Mouse (Mus musculus): ENCODE data around the gene Trabd2b. TPM values are rescaled to one million over a fixed set of nuclear protein-coding genes. Genes with fewer than 3 reads are reported as not detected.
A peak's percentile ranks its signal among the peaks of the same experiment; 100 is the strongest.

The Trabd2b gene
- polyA plus RNA-seq, 1 experiment from 2014 or later: 0.93 TPM

GRCm38 (mm10) chr4:114558487-114558886, 152.0 kb downstream of the Trabd2b start:
- Histone ChIP-seq H3K4me2 (no peak overlapping the region), H3K27ac (replicated peaks) (no peak overlapping the region), H3K4me1 (replicated peaks) (no peaks in the 10 kb centered on the region), H3K36me3 (no peaks in the 10 kb centered on the region), H3K9me3 (no peaks in the 10 kb centered on the region), H3K4me3 (no peak overlapping the region), H3K9ac (no peak overlapping the region), H3K27me3 (no peaks in the 10 kb centered on the region)
- no peak for ATAC-seq (ENCODE audit: low FRiP score, low read depth)
- 61% methylated on average over 3 of the region's 3 CpGs for WGBS

- no peak overlapping the region for H3K4me2 ChIP-seq
- no peaks in the 10 kb centered on the region for H3K36me3 ChIP-seq
- no peak overlapping the region for H3K9ac ChIP-seq
- no peak overlapping the region for H3K4me3 ChIP-seq
- 88% methylated on average over 17 of the region's 17 CpGs for WGBS
- 0 out of 2 replicates have a peak, but pooled peaks cover 3% of the 10 kb centered on the region for H3K4me1 ChIP-seq (replicated peaks)
- no peak for ATAC-seq (ENCODE audit: low FRiP score, low read depth)
- no peaks in the 10 kb centered on the region for H3K27me3 ChIP-seq
- H3K27ac ChIP-seq (replicated peaks): no peak overlapping the region
- no peaks in the 10 kb centered on the region for H3K9me3 ChIP-seq
Observed at GRCm38 (mm10) chr4:114560638-114561216, 154.2 kb downstream of the Trabd2b start.

- Histone ChIP-seq H3K4me3 (no peak overlapping the region), H3K9me3 (no peaks in the 10 kb centered on the region), H3K36me3 (no peaks in the 10 kb centered on the region), H3K4me2 (no peak overlapping the region), H3K27me3 (no peaks in the 10 kb centered on the region), H3K9ac (no peak overlapping the region), H3K4me1 (replicated peaks) (0 out of 2 replicates have a peak, but pooled peaks cover 3% of the 10 kb centered on the region), H3K27ac (replicated peaks) (no peak overlapping the region)
- WGBS: 68% methylated on average over 5 of the region's 5 CpGs
- ATAC-seq (ENCODE audit: low FRiP score, low read depth): no peak
Observed at GRCm38 (mm10) chr4:114564131-114564695, 157.7 kb downstream of the Trabd2b start.

GRCm38 (mm10) chr4:114567594-114567993, 161.1 kb downstream of the Trabd2b start:
- Histone ChIP-seq H3K27me3 (no peaks in the 10 kb centered on the region), H3K4me1 (replicated peaks) (0 out of 2 replicates have a peak, but pooled peaks cover 3% of the 10 kb centered on the region), H3K4me3 (no peak overlapping the region), H3K36me3 (no peaks in the 10 kb centered on the region), H3K9ac (no peak overlapping the region), H3K9me3 (no peaks in the 10 kb centered on the region), H3K27ac (replicated peaks) (no peak overlapping the region), H3K4me2 (no peak overlapping the region)
- ATAC-seq (ENCODE audit: low FRiP score, low read depth): no peak
- whole genome bisulfite sequencing: 82% methylated on average over 6 of the region's 6 CpGs

DNA sequence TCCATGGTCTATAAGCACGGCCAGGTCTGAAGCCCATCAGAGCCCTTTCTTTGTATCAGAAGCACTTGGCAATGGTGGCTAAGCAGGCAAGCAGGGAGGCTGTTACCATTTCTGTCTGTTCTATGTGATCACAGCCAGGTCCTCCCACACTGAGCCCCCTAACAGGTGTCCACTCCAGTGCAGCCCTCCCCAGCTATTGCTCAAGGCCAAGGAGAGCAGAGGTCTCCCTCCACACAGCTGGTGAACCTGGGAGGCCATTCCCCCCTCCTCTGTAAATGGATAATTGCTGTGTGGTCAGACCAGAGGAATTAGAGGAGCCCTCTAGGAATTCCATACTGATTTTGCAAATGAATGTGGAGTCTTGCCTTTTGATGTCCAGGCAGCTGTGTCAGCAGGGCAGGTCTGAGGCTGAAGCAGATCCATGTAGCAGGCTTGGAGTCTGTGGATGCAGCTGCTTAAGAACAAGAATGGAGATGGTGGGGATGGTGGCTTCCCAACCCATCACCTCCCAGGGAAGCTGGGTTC, 161.6 kb downstream of the Trabd2b start:
- H3K9ac ChIP-seq: no peak overlapping the region
- 80% methylated on average over 1 of the region's 1 CpGs for WGBS
- no peak overlapping the region for H3K4me2 ChIP-seq

DNA sequence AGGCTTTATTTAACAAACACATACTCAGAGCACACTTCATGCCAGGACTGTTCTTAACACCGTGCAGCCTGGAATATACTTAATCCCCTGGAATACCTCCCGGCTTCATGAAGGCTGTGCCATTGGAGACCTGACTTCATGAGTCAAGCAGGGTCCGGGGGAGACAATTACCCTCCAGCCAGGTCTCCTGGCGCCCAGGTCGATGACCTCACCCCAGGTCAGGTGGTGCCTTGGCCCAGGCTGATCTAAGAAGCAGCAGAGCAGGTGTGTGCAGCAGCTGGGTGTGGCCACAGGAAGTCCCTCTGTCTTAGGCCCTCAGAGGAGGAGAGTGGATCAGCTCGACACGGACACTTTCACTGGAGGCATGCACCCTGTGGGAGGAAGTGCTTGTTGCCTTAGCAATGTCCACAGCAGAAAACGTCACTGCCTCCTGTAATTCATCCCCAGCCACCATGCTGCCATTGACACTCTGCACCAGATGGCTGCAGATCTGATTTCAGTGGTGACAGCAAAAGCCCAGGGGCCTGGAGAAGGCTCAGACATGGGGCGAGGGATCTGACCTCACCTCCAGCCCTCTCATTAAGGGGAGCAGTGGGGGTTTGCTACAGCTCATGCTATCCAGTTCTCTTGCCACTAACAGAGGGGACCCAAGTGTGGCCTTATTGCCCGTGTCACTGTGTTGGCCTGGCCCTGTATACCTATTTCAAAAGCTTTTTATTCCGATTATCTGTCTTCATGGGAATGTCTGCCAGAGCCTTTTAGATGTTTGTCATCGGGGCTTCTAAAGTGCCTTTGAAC, 171.8 kb downstream of the Trabd2b start:
- no peaks in the 10 kb centered on the region for H3K4me1 ChIP-seq (replicated peaks)
- no peaks in the 10 kb centered on the region for H3K9me3 ChIP-seq
- no peak overlapping the region for H3K4me3 ChIP-seq
- H3K9ac ChIP-seq: no peak overlapping the region
- H3K36me3 ChIP-seq: no peaks in the 10 kb centered on the region
- no peaks in the 10 kb centered on the region for H3K27me3 ChIP-seq
- no peak overlapping the region for H3K4me2 ChIP-seq
- 49% methylated on average over 12 of the region's 12 CpGs for WGBS
- no peak overlapping the region for H3K27ac ChIP-seq (replicated peaks)
- ATAC-seq (ENCODE audit: low FRiP score, low read depth): peak; percentile 50

More for the DNA sequence above, 161.6 kb downstream of the Trabd2b start:
- Histone ChIP-seq H3K27ac (replicated peaks) (no peak overlapping the region), H3K4me3 (no peak overlapping the region), H3K9me3 (no peaks in the 10 kb centered on the region), H3K36me3 (no peaks in the 10 kb centered on the region), H3K27me3 (no peaks in the 10 kb centered on the region), H3K4me1 (replicated peaks) (0 out of 2 replicates have a peak, but pooled peaks cover 3% of the 10 kb centered on the region)
- no peak for ATAC-seq (ENCODE audit: low FRiP score, low read depth)

- Histone ChIP-seq H3K4me1 (replicated peaks) (peaks cover 5% of the 10 kb centered on the region; the same call in 1 of the 2 replicates), H3K9ac (no peak overlapping the region), H3K27me3 (no peaks in the 10 kb centered on the region), H3K4me3 (no peak overlapping the region), H3K4me2 (no peak overlapping the region), H3K27ac (replicated peaks) (no peak overlapping the region), H3K36me3 (no peaks in the 10 kb centered on the region), H3K9me3 (no peaks in the 10 kb centered on the region)
- peak; percentile 28; the same call in 1 of the 2 replicates for ATAC-seq (ENCODE audit: low FRiP score, low read depth)
- WGBS: 61% methylated on average over 2 of the region's 2 CpGs
Observed at GRCm38 (mm10) chr4:114583546-114584144, 177.1 kb downstream of the Trabd2b start.

GRCm38 (mm10) chr4:114584686-114585085, 178.2 kb downstream of the Trabd2b start:
- no peak overlapping the region for H3K4me2 ChIP-seq
- no peak overlapping the region for H3K4me3 ChIP-seq
- H3K27me3 ChIP-seq: no peaks in the 10 kb centered on the region
- H3K4me1 ChIP-seq (replicated peaks): peaks cover 5% of the 10 kb centered on the region; the same call in 1 of the 2 replicates
- no peak for ATAC-seq (ENCODE audit: low FRiP score, low read depth)
- H3K9me3 ChIP-seq: no peaks in the 10 kb centered on the region
- H3K27ac ChIP-seq (replicated peaks): no peak overlapping the region
- WGBS: 84% methylated on average over 1 of the region's 1 CpGs
- H3K36me3 ChIP-seq: no peaks in the 10 kb centered on the region
- H3K9ac ChIP-seq: no peak overlapping the region

DNA sequence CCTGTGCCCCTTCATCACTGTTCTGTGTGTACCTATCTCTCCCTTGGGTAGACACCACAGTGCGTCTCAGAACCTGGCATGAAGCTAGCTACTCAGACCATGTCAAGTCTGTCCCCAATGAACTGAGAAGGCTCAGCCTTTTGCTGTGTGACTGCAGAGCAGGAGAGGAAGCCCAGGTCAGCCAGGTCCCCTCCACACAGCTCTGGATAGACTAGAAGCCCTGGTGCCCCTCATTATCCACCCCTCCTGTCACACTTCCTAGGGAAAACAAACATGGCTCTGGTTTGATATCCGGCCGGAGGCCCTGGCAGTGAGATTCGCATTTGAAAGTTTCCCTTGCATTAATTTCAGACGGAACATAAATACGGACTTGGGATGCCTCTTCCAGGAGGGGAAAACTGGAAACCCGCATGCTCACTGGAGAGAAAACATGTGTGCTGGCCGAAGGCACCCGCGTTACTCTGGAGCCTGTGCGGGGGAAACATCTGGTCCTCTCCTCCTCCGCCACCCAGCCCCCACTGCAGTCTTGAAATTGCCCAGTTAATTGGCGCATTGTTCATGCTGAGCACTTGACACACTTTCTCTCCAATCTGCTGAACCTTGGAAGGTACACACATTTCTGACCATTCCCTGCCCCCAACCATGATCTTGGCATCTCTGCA, 187.2 kb downstream of the Trabd2b start:
- no peak overlapping the region for H3K4me3 ChIP-seq
- 75% methylated on average over 13 of the region's 13 CpGs for WGBS
- H3K27me3 ChIP-seq: no peaks in the 10 kb centered on the region
- no peaks in the 10 kb centered on the region for H3K4me1 ChIP-seq (replicated peaks)
- H3K4me2 ChIP-seq: no peak overlapping the region
- no peak for ATAC-seq (ENCODE audit: low FRiP score, low read depth)
- no peaks in the 10 kb centered on the region for H3K9me3 ChIP-seq
- H3K9ac ChIP-seq: no peak overlapping the region
- H3K27ac ChIP-seq (replicated peaks): no peak overlapping the region
- no peaks in the 10 kb centered on the region for H3K36me3 ChIP-seq

GRCm38 (mm10) chr4:114595188-114595701, 188.7 kb downstream of the Trabd2b start:
- WGBS: 40% methylated on average over 2 of the region's 2 CpGs
- no peak overlapping the region for H3K4me3 ChIP-seq
- no peaks in the 10 kb centered on the region for H3K4me1 ChIP-seq (replicated peaks)
- ATAC-seq (ENCODE audit: low FRiP score, low read depth): peak; percentile 43; the same call in 1 of the 2 replicates
- H3K9me3 ChIP-seq: no peaks in the 10 kb centered on the region
- H3K9ac ChIP-seq: no peak overlapping the region
- H3K27me3 ChIP-seq: no peaks in the 10 kb centered on the region
- H3K4me2 ChIP-seq: no peak overlapping the region
- no peak overlapping the region for H3K27ac ChIP-seq (replicated peaks)
- no peaks in the 10 kb centered on the region for H3K36me3 ChIP-seq

GRCm38 (mm10) chr4:114599121-114599520, 192.6 kb downstream of the Trabd2b start:
- Histone ChIP-seq H3K9ac (no peak overlapping the region), H3K4me1 (replicated peaks) (peaks cover 8% of the 10 kb centered on the region; the same call in 1 of the 2 replicates), H3K27ac (replicated peaks) (no peak overlapping the region)

More at GRCm38 (mm10) chr4:114599121-114599520, 192.6 kb downstream of the Trabd2b start:
- H3K9me3 ChIP-seq: no peaks in the 10 kb centered on the region
- H3K27me3 ChIP-seq: no peaks in the 10 kb centered on the region
- H3K4me3 ChIP-seq: no peak overlapping the region
- ATAC-seq (ENCODE audit: low FRiP score, low read depth): no peak
- H3K4me2 ChIP-seq: no peak overlapping the region
- H3K36me3 ChIP-seq: no peaks in the 10 kb centered on the region
